Comparison of ENCODE assay signal across 8 mouse cellular contexts in the genomic region with DNA sequence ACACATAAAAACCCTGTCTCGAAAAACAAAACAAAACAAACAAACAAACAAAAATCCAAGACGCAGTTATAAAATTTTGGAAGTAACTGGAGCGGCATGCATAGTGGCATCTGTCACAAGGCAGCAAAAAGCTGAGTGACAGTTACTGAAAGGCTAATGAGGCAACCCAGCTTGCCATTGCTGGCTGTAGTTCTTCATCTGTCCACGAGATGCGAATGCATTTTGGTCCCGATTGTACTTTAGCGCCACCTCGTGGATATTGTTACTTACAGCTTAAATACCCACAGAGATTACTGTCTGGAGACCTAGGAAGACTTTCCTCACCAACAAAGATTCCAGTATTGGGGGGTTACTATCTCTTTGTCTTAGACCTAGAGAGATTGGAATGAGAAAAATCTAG. TPM values are rescaled to one million over a fixed set of nuclear protein-coding genes. Genes with fewer than 3 reads are reported as not detected.
DNase-seq lines count a peak whose midpoint lies in the region; ATAC-seq lines count a peak whose summit lies in the region.

No protein-coding gene starts in this region.

- no peak overlapping the region for H3K4me2 ChIP-seq in hindbrain, embryonic 13.5 days

- peak; percentile 73 for DNase-seq in hindbrain, embryonic 10.5 days (ENCODE audit: low spot score)
- DNase-seq in adipocyte (ENCODE audit: low spot score): peak; percentile 98
- DNase-seq in embryo, embryonic 10 days (ENCODE audit: low spot score): peak; percentile 98
- peak; percentile 91 for DNase-seq in heart, embryonic 10.5 days (ENCODE audit: low spot score)
- DNase-seq in layer of hippocampus, adult 9-10 months (ENCODE audit: low spot score): peak; percentile 75
- peak; percentile 23 to 72 for DNase-seq in spleen, postnatal 10 days (ENCODE audit: low spot score in 2 of 2)

- no peak for ATAC-seq in hindbrain, embryonic 13.5 days (ENCODE audit: low FRiP score)
- ATAC-seq in megakaryocyte-erythroid progenitor cell, adult 5-6 weeks (replicated peaks; ENCODE audit: low FRiP score, low TSS enrichment, poor library complexity, severe bottlenecking): peak; percentile 89

- H3K27me3 ChIP-seq in hindbrain, embryonic 10.5 days (ENCODE audit: insufficient read depth, poor library complexity, severe bottlenecking): no peaks in the 10 kb centered on the region
- H3K27me3 ChIP-seq in hindbrain, embryonic 13.5 days: no peaks in the 10 kb centered on the region
- no peaks in the 10 kb centered on the region for H3K27me3 ChIP-seq in heart, embryonic 10.5 days (ENCODE audit: insufficient read depth, poor library complexity, severe bottlenecking)

- peaks cover 21% of the 10 kb centered on the region for H3K4me1 ChIP-seq in hindbrain, embryonic 10.5 days (replicated peaks)
- peaks cover 24% of the 10 kb centered on the region for H3K4me1 ChIP-seq in hindbrain, embryonic 13.5 days (replicated peaks)
- H3K4me1 ChIP-seq in heart, embryonic 10.5 days: peaks cover 23% of the 10 kb centered on the region

- H3K27ac ChIP-seq in hindbrain, embryonic 10.5 days: no peak overlapping the region
- no peak overlapping the region for H3K27ac ChIP-seq in hindbrain, embryonic 13.5 days
- no peak overlapping the region for H3K27ac ChIP-seq in heart, embryonic 10.5 days

- H3K36me3 ChIP-seq in hindbrain, embryonic 10.5 days: peaks cover 8% of the 10 kb centered on the region
- peaks cover 10% of the 10 kb centered on the region for H3K36me3 ChIP-seq in hindbrain, embryonic 13.5 days
- peaks cover 9% of the 10 kb centered on the region for H3K36me3 ChIP-seq in heart, embryonic 10.5 days

- WGBS in hindbrain, embryonic 10.5 days: 20% methylated on average over 8 of the region's 8 CpGs
- 17% methylated on average over 8 of the region's 8 CpGs for WGBS in hindbrain, embryonic 13.5 days
- 23% methylated on average over 8 of the region's 8 CpGs for WGBS in heart, embryonic 10.5 days

- H3K4me3 ChIP-seq in hindbrain, embryonic 10.5 days: no peak overlapping the region
- H3K4me3 ChIP-seq in hindbrain, embryonic 13.5 days: no peak overlapping the region
- H3K4me3 ChIP-seq in heart, embryonic 10.5 days: no peak overlapping the region

- H3K9me3 ChIP-seq in hindbrain, embryonic 10.5 days: no peaks in the 10 kb centered on the region
- H3K9me3 ChIP-seq in hindbrain, embryonic 13.5 days: no peaks in the 10 kb centered on the region
- no peaks in the 10 kb centered on the region for H3K9me3 ChIP-seq in heart, embryonic 10.5 days

- H3K9ac ChIP-seq in hindbrain, embryonic 13.5 days: no peak overlapping the region

RNA-seq across cellular contexts. Expression of gene Ext2, which starts 1.2 kb away (rescaled TPM):
- polyA plus RNA-seq in hindbrain, embryonic 10.5 days (2016; fragmentation: Nextera tagmentation; extraction: Ambion mirVana): 69.5 and 77.1 TPM in 2 replicates
- 70.2 and 70.4 TPM in 2 replicates for polyA plus RNA-seq in hindbrain, embryonic 13.5 days (2015; fragmentation: Nextera tagmentation; extraction: Ambion mirVana)
- polyA plus RNA-seq in heart, embryonic 10.5 days (2016; fragmentation: Nextera tagmentation; extraction: Ambion mirVana): 82.8 and 83.0 TPM in 2 replicates
- total RNA-seq in megakaryocyte-erythroid progenitor cell, adult 5-6 weeks (2014; fragmentation: Nextera tagmentation): 49.9 and 50.8 TPM in 2 replicates
- 28.5 and 42.0 TPM in 2 replicates for total RNA-seq in megakaryocyte-erythroid progenitor cell, adult 5-6 weeks (2017)

RNA-seq across cellular contexts. Expression of gene Accs, which starts 26.2 kb away (rescaled TPM):
- polyA plus RNA-seq in hindbrain, embryonic 10.5 days (2016; fragmentation: Nextera tagmentation; extraction: Ambion mirVana): 8.3 and 9.3 TPM in 2 replicates
- polyA plus RNA-seq in hindbrain, embryonic 13.5 days (2015; fragmentation: Nextera tagmentation; extraction: Ambion mirVana): 6.2 and 7.0 TPM in 2 replicates
- 7.9 and 8.3 TPM in 2 replicates for polyA plus RNA-seq in heart, embryonic 10.5 days (2016; fragmentation: Nextera tagmentation; extraction: Ambion mirVana)
- total RNA-seq in megakaryocyte-erythroid progenitor cell, adult 5-6 weeks (2014; fragmentation: Nextera tagmentation): 2.6 and 3.0 TPM in 2 replicates
- total RNA-seq in megakaryocyte-erythroid progenitor cell, adult 5-6 weeks (2017): 4.8 and 5.3 TPM in 2 replicates

RNA-seq across cellular contexts. Expression of gene Accsl, which starts 45.4 kb away (rescaled TPM):
- not detected in 2 replicates for polyA plus RNA-seq in hindbrain, embryonic 10.5 days (2016; fragmentation: Nextera tagmentation; extraction: Ambion mirVana)
- 0.34 and 0.35 TPM in 2 replicates for polyA plus RNA-seq in hindbrain, embryonic 13.5 days (2015; fragmentation: Nextera tagmentation; extraction: Ambion mirVana)
- polyA plus RNA-seq in heart, embryonic 10.5 days (2016; fragmentation: Nextera tagmentation; extraction: Ambion mirVana): 0.12 TPM in 1 of 2 replicates, not detected in the other
- not detected in 2 replicates for total RNA-seq in megakaryocyte-erythroid progenitor cell, adult 5-6 weeks (2014; fragmentation: Nextera tagmentation)
- not detected in 2 replicates for total RNA-seq in megakaryocyte-erythroid progenitor cell, adult 5-6 weeks (2017)

Comparison
In these comparisons a context has a peak if more than half of its experiments do, and no peak if none do; other contexts are left out.
1. DNase-seq: peak in every context shown above with its lines; median percentile 98 in adipocyte; 98 in embryo, embryonic 10 days; 91 in heart, embryonic 10.5 days; 75 in layer of hippocampus, adult 9-10 months; 73 in hindbrain, embryonic 10.5 days; 48 in spleen, postnatal 10 days.